Mouse (Mus musculus) limb, embryonic 11.5 days (tissue): ENCODE data around the gene Mthfsd. TPM values are rescaled to one million over a fixed set of nuclear protein-coding genes. Genes with fewer than 3 reads are reported as not detected.

Source experiments
- ATAC-seq: fragments of 200-750 bp; cut with Nextera tagmentation; 2 replicates; pipeline ENCODE4 v1.8.0; 2017; ENCODE audit warnings: low read depth; ENCODE audit not compliant: insufficient number of reproducible peaks, low FRiP score, low TSS enrichment
- DNase-seq: peaks from one replicate; pipeline ENCODE4 v3.0.0-alpha.2; 2015; ENCODE audit warnings: low spot score
- H3K27ac ChIP-seq: fragments of 300-500 bp; sonication (generic); replicated peaks from 2 replicates; pipeline ENCODE4 v1.5.1; 2014; ENCODE audit warnings: low read depth, mild to moderate bottlenecking, low read length
- H3K27me3 ChIP-seq: fragments of 300-500 bp; sonication (generic); 2 replicates; pipeline ENCODE4 v1.6.1; 2014; ENCODE audit warnings: mild to moderate bottlenecking, low read length, mixed read lengths; ENCODE audit not compliant: control insufficient read depth, insufficient read depth
- H3K36me3 ChIP-seq: fragments of 300-500 bp; sonication (generic); 2 replicates; pipeline ENCODE4 v1.6.1; 2014; ENCODE audit warnings: mild to moderate bottlenecking, low read length, moderate library complexity, mixed read lengths; ENCODE audit not compliant: control insufficient read depth, insufficient read depth
- H3K4me1 ChIP-seq: fragments of 300-500 bp; sonication (generic); 2 replicates; pipeline ENCODE4 v1.6.1; 2014; ENCODE audit warnings: low read length, mixed read lengths; ENCODE audit not compliant: control insufficient read depth, insufficient read depth
- H3K4me2 ChIP-seq: fragments of 300-500 bp; sonication (generic); 2 replicates; pipeline ENCODE4 v1.6.1; 2014; ENCODE audit warnings: low read depth, mild to moderate bottlenecking, moderate library complexity; ENCODE audit not compliant: severe bottlenecking
- H3K4me3 ChIP-seq: fragments of 300-500 bp; sonication (generic); 2 replicates; pipeline ENCODE4 v1.5.1; 2014; ENCODE audit warnings: low read depth, low read length
- H3K9ac ChIP-seq: fragments of 300-500 bp; sonication (generic); 2 replicates; pipeline ENCODE4 v1.6.1; 2014; ENCODE audit warnings: mild to moderate bottlenecking, low read length
- H3K9me3 ChIP-seq: fragments of 300-500 bp; sonication (generic); 2 replicates; pipeline ENCODE4 v1.6.1; 2016; ENCODE audit warnings: low read length; ENCODE audit not compliant: control insufficient read depth
- WGBS: fragments of 180-500 bp; shearing (Covaris S2); extraction: QIAGEN DNeasy Blood & Tissue Kit; methylation state at CpG from one replicate; pipeline ENCODE4 v1.1.7; 2014; 5-methylcytosine and 5-hydroxymethylcytosine counted together
- microRNA-seq: library from miRNA; unstranded; fragments of <30 nt; microRNA quantifications from one replicate; pipeline ENCODE4, GENCODE M21; 2016
- polyA plus RNA-seq: library from polyadenylated mRNA; unstranded; fragments of >200 nt; fragmentation: Nextera tagmentation; extraction: Ambion mirVana; gene quantifications from 2 replicates; pipeline ENCODE4 v1.2.1, GENCODE M21; 2014

Mthfsd gene
- polyA plus RNA-seq, 1 experiment from 2014 or later, result 61.9 TPM

GRCm38 (mm10) chr8:121058081-121058480, 50.1 kb downstream of the Mthfsd start:
- no peak overlapping the region for H3K4me3 ChIP-seq
- ATAC-seq, result no peak
- DNase-seq, result no peak
- no peak overlapping the region for H3K4me2 ChIP-seq
- H3K27me3 ChIP-seq, result no peaks in the 10 kb centered on the region
- no peaks in the 10 kb centered on the region for H3K36me3 ChIP-seq
- H3K4me1 ChIP-seq, result no peaks in the 10 kb centered on the region
- H3K9ac ChIP-seq, result no peak overlapping the region
- 64% methylated on average over 9 of the region's 9 CpGs for WGBS
- H3K9me3 ChIP-seq, result no peaks in the 10 kb centered on the region
- no peak overlapping the region for H3K27ac ChIP-seq

GRCm38 (mm10) chr8:121047441-121047840, 60.8 kb downstream of the Mthfsd start:
- Histone ChIP-seq H3K27ac (no peak overlapping the region), H3K4me2 (no peak overlapping the region), H3K36me3 (no peaks in the 10 kb centered on the region), H3K9ac (no peak overlapping the region), H3K9me3 (no peaks in the 10 kb centered on the region), H3K27me3 (0 out of 2 replicates have a peak, but pooled peaks cover 2% of the 10 kb centered on the region), H3K4me3 (no peak overlapping the region), H3K4me1 (no peaks in the 10 kb centered on the region)
- DNase-seq (no peak), ATAC-seq (no peak)
- 62% methylated on average over 9 of the region's 9 CpGs for WGBS

GRCm38 (mm10) chr8:121043719-121044440, 64.3 kb downstream of the Mthfsd start:
- DNase-seq (no peak), ATAC-seq (no peak)
- Histone ChIP-seq H3K27ac (no peak overlapping the region), H3K27me3 (peaks cover 2% of the 10 kb centered on the region; the same call in 1 of the 2 replicates), H3K36me3 (no peaks in the 10 kb centered on the region), H3K9me3 (no peaks in the 10 kb centered on the region), H3K4me2 (no peak overlapping the region), H3K4me1 (no peaks in the 10 kb centered on the region), H3K4me3 (no peak overlapping the region), H3K9ac (no peak overlapping the region)
- WGBS, result 56% methylated on average over 19 of the region's 19 CpGs

Small RNAs within 50 kb of the gene (microRNA-seq; reads per million reads assigned to microRNA genes)
- not detected for gene Gm27530

Other genes with a start within 250 kb of the Mthfsd start
- gene Foxf1, start 24.0 kb downstream of the Mthfsd start, polyA plus RNA-seq, result 0.27 and 0.65 TPM in 2 replicates
- gene Foxc2, start 7.8 kb upstream of the Mthfsd start, polyA plus RNA-seq, result 3.2 and 4.2 TPM in 2 replicates
- gene Foxl1, start 19.5 kb upstream of the Mthfsd start, polyA plus RNA-seq, result 0.07 TPM in 1 of 2 replicates, not detected in the other